Mouse (Mus musculus): ENCODE results near the gene Apoc2.

Gene Apoc2

DNA sequence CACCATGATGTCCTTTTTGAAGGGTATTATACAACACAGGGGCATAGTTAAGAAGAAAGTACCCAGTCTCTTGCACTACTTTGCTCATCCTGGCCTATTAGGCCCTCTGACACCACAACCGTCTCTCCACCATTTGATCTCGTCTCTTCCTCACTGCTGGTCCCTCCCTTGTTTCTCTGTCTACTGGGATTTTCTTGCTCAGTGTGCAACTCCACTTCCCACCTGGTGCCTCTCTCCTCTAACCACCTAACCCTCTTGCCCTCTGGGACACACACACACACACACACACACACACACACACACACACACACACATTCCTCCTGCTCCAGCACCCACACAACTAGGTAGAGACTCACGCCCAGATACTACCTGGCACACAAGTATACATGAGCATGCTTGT lies 1.2 kb upstream of the Apoc2 start:
- no peak for DNase-seq (ENCODE audit: low spot score in 2 of 2)

DNA sequence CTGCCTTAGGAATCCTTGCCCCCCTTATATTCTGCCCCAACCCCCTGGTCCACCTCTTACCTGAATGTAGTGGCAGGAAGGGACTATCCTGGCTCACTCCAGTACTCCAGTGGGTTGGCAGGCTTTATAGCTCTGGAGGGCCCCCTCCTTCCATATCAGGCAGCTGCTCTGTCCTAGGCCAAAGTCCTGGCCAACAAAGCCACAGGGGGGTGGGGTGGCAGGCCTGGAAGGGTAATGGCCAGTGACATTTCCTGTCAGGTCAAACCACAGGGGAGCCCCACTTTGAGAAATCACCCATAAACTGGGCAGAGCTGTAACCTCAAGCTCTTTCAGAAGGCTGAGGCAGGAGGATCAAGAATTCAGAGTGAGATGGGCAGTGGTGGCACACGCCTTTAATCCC lies 1.1 kb downstream of the Apoc2 start:
- no peak for DNase-seq (ENCODE audit: low spot score in 2 of 2)

DNA sequence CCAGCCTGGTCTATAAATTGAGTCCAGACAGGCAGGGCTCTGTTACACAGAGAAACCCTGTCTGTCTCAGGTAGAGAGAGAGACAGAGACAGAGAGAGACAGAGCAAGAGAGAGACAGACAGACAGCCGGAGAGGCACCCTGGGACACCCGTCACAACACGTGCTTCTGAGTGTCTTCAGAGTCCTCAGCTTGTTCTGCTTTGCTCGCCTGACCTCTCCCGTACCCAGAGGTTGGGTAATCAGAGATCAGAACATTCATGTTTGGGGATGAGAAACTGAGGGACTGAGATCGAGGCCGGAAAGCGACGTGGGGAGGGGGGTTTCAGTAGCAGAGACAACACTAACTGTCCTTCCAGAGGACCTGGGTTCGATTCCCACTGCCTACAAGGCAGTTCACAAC lies 1.9 kb downstream of the Apoc2 start:
- no peak for DNase-seq (ENCODE audit: low spot score in 2 of 2)

DNA sequence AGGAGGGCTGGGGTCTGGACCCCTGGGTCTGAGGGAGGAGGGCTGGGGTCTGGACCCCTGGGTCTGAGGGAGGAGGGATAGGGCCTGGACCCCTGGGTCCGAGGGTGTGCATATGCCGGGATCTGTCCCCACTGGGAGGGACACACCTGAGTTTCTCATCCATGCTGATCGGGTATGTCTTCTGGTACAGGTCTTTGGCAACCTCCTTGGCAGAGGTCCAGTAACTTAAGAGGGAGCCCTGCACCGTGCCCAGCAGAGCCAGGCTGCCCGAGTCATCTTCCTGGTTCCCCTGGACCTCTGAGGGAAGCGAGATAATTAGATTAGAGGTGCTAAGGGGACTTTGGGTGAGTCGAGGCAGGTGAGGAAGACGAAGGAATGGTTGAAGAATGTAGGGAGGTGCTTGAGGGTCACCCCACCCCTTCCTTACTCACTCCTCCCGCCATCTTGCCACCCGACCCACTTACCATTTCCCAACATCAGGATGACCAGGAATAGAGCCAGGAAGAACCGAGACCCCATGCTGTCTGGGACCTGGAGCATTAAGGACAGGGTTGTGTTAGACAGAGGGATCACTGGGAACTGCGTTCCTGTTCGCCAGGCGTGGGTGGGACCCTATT lies 4.5 kb downstream of the Apoc2 start:
- DNase-seq (ENCODE audit: low spot score in 2 of 2), result no peak

DNA sequence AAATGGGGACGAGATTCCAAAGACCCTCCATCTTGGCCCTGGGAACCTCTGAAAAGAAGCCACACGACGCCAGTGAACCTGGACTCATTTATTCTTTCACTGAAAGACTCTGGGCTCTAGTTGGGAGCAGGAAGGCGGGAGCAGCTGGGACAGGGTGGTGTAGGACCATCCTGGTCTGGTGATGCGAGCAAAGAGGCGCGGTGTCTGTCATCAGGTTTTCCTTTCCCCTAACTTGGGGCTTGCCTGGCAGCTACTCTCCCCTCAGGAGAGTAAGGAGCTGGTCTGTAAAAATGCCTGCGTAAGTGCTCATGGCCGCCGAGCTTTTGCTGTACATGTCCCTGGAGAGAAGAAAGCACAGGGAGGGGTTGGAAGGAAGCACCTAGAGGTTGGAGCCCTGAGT lies 6.2 kb downstream of the Apoc2 start:
- DNase-seq (ENCODE audit: low spot score in 2 of 2), result no peak

DNA sequence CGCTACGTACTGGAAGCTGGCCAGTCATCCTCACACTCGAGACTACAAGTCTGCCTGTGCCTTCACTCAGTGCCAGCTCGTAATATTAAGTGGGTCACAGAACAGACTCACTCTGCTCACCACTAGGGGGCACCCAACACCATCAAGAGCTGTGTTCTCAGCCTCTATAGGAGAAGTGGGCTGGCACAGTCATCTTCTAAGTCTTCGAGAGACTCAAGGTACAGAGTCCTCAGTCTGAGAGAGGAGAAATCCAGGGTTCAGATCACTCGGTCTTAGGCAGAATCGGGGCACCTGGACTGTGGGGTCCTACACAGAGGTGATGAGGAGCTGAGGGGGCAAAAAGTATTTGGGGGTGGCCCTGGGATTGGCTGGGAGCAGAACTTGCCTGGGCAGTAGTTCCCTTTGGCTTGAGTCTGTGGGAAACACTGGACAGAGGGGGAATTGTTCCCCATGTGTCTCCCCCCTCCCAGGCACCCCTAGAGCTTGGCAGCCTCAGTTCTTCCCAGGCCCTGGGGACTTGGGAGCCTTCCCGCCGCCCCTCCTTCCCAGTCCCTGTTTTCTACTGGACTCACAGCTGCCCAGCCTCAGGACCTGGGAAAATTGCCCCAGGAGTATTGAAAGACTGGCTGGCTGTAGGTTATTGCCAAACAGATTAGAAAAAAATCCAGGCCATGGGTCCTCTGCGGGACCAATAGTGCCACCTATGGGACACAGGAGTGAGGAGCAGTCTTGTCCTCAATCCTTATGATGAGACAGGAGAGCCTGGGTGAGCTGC lies 8.6 kb downstream of the Apoc2 start:
- DNase-seq (ENCODE audit: low spot score in 2 of 2), result peak; percentile 88 to 92

DNA sequence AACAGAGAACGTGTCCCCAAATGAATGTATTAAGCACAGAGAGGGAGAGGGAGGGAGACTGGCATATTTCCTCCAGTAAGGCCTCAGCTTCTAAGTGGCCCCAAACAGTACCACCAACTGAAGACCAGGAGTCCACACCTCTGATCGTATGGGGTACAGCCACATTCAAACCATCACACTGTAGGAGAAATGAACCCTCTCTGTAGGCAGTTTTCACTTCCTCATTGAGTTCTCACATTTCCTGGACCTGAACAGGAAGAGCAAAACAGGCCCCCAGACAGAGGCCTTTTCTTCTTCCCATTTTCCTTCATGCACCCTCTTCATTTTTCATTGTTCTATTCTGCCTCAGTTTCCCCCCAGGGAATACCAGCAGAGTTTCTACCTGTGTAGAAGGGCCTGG lies 10.3 kb downstream of the Apoc2 start:
- DNase-seq (ENCODE audit: low spot score in 2 of 2), result no peak

DNA sequence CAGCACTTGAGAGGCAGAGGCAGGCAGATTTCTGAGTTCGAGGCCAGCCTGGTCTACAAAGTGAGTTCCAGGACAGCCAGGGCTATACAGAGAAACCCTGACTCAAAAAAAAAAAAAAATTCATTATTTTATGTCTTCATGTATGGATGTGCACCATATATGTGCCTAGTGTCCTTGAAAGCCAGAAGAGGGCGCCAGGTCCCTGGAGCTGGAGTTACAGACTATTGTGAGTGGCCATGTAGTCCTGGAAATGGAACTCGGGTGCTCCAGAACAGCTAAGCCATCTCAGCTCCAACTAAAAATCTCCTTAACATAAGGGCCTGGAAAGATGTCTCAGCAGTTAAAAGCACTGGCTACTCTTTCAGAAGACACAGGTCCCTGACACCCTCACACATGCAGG lies 11.0 kb downstream of the Apoc2 start:
- DNase-seq (ENCODE audit: low spot score in 2 of 2), result no peak

DNA sequence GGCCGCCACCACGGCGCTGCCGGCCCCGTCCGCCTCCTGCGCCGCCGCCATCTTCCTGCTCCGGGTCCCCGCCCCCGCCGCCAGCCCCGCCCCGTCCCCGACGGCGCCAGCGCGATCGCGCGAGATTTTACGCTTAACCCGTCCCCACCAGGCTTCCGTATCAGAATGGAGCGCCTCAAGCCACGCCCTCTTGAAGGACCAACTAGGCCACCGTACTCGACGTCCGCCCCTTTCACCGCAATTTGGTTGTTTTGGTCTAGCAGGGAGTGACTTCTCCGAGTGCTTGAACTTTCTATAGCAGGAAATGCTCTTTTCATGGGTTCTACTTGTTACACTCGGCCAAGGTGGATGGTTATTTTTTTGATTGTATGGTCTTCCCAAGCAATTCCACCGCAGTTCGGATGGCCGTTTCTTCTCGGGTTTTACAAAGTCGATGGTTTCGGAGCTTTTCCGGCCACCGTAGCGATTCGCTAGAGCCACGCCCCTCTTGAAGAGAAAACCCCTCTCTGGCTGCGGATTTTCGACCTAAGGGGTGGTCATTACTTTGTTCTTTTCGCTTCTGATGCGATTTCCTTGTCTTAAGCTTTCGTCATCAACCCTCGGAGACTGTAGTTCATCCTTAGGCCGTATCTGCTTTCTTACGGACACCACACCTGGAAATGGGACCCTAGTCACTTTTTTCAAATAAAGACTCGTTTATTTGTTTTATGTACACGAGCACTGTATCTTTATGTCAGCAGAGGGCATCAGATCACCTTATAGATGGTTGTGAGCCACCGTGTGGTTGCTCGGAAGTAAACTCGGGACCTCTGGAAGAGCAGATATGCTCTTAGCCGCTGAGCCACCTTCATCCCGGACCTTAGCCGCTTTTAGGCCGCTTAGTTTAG lies 12.5 kb downstream of the Apoc2 start, which contains the start of gene Clptm1:
TSS of gene Clptm1 (minus strand) at position 79 of the 887 bp plus-strand sequence.
- DNase-seq (ENCODE audit: low spot score in 2 of 2), result peak; percentile 96 to 97

DNA sequence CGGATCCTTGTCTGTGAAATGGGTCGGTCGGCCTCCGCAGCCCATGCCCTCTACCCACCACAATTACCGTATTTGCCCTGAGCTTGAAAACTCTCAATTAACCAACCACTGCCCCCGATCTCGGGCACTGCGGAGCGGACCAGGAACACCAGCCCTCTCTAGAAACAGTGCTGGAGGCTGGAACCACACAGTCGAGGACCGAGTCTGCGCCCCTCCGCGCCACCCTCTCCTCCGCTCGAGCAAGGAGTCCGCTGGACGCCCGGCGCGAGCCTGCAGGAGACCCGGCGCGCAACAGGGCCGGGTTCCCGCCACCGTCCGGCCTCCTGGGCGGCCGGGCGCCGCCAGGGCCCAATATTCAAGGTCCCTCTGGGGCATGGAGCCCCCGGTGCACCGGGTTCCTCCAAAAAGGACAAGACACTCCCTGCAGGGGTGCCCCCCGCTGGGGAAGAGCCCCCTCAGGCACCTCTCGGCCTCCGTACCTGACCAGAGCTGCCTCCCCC lies 13.2 kb downstream of the Apoc2 start:
- DNase-seq (ENCODE audit: low spot score in 2 of 2), result no peak

DNA sequence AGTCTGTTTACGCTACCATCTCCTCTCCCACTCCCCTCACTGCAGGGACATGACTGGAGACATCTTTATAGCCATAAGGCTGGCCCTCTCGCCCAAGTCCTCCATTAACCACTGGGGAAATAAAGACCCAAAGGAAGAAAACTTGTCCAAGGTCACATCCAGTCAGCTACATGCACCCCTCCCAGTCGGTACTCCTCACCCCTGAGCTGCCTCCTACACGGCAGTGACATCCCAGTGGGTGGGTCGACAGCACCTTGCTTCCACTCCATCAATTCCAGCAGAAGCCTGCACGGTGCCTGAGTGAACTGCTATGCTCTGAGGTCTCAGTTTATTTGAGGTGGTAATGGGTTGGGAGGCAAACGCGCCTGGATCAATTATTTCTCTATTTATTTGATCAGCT lies 13.8 kb downstream of the Apoc2 start:
- DNase-seq (ENCODE audit: low spot score in 2 of 2), result no peak

DNA sequence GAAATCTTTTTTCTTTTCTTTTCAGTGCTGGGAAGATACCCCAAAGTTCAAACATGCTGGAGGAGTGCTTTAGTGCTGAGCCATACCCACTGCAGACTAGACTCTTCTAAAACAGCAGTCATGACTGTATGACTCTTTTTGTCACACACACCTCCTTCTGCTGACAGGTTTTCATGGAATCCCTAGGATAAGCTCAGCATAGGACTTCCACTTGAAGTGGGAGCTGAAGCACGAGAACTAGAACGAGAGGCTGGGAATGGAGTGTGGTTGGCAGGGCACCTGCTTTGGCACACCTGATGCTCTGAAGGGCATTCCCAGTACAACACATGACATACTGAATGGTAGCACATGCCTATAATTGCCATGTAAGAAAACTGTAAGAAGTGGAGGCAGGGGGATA lies 25.1 kb downstream of the Apoc2 start:
- no peak for DNase-seq (ENCODE audit: low spot score in 2 of 2)

DNA sequence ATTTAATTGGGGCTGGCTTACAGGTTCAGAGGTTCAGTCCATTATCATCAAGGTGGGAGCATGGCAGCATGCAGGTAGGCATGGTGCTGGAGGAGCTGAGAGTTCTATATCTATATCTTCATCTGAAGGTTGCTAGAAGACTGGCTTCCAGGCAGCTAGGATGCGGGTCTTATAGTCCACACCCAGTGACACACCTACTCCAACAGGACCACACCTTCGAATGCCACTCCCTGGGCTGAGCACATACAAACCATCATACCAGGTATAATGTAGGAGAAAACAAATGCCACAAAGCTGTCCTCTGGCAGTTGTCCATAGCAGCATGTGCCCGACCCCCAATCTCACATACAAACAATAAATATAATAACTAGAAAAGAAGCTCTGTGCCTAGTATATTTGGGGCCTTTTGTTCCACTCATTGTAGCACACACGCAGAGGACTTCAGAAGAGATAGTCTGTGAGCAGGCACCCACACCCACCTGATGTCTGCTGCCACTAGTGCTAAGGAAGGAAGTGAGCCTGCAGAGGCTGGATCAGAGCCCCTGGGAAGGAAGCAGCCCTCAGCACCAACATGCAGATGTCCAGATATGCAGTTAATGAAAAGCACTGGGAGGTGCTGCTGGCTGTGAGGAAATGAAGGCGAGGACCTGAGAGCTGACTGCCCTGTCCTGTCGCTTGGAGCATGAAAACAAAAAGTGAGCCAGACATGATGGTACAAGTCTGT lies 26.5 kb downstream of the Apoc2 start:
- DNase-seq (ENCODE audit: low spot score in 2 of 2), result no peak

DNA sequence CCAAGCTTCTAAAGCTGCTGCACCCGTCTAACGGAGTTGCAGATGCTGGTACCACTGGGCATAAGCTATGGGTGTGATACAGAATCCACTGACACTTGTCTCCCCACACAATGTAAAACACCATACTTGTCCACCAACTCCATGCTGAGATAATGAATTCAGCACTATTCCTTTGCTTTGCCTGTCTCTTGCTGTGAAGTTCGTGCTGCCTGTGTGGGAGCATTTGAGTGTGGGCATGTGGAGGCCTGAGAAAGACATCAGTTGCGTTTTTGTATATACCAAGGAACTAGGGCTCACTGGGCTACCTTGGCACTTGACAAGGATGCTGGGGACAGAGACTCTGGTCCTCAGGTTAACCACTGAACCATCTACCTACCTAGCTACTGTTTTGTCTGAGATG lies 36.5 kb downstream of the Apoc2 start:
- DNase-seq (ENCODE audit: low spot score in 2 of 2), result no peak

DNA sequence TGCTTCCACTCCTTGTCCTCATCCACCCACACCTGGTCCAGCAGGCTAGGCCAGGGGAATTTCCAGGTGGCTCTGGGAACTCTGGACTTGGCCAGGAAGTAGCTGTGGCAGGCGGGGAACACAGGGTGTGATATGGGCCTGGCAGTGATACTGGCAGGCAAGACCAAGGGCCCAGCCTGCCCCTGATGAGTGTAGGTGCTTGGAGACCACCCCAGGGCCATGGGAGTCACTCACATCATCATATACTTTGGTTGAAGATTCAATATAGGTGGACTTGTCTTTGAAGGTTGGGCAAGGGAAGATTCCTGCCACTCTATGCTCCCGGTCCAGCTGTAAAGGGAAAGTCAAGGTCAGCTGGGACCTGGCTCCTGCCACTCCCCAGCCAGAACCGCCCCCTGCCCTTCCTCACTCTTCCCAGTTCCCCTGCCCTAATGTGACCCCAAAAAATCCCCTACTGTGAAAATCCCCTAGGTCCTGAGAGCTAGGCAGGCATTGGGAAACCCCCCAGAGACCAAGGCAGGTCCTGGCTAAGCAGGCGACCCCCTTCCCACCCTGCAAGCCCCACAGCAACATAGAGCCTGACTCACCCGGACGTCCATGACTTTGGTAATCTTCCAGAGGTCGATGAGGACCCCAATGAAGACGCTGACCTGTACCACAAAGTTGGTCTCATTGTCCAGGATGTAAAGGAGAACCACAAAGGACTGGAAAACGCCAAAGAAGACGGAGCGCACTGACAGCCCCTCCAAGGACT lies 42.5 kb downstream of the Apoc2 start:
- DNase-seq (ENCODE audit: low spot score in 2 of 2), result no peak

DNA sequence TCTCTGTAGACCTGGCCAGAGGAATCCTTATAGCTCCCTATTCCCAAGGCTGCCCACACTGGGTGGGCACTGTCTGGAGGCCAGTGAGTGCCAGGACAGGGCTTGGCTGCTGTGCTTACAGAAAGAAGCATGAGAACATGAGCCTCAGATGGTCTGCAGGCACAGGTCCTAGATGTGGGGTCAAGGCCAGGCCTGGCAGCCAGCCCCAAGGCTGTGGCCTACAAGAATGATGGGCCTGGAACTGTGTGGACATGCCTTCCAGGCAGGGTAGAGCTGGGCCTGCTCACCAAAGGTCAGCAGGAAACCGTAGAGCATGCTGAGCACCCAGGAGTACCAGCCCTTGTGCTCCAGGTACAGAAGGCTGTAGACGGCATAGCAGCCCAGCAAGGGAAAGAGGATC lies 43.1 kb downstream of the Apoc2 start:
- no peak for DNase-seq (ENCODE audit: low spot score in 2 of 2)

DNA sequence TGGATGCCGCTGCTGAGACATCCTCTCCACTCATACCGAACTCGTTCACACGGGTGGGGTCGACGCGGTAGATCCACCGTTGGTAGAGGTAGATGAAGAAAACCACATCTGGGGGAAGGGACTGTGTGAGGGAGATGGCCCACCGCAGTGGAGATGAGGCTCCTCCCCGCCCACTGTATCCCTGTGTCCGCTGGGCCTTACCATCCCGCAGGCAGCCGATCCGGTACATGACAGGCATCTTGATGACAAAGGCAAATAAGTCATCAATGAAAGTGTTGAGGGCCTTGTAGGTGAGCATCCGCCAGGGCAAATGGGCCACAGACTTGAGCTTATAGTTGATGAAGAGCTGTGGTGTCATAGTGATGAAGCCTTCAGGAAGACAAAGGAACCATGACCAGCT lies 43.9 kb downstream of the Apoc2 start:
- no peak for DNase-seq (ENCODE audit: low spot score in 2 of 2)

DNA sequence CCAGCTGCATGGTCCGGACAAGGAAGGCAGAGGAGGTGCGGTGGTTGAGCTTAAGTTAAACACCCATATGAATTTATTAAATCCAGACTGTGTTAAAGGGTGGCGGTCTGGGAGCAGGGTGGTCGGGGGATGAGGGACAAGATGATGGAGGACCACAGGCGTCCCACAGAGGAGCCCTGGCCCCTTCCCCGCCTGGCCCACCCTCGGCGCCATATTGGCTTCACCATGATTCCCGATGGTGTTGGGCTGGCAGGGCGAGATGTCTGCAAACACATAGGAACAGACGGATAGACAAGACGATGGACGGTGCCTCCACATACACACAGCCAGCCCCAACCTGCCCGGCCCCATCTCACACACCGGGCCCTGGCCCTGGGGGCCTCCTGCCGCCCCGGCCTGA lies 44.5 kb downstream of the Apoc2 start:
- no peak for DNase-seq (ENCODE audit: low spot score in 2 of 2)

DNA sequence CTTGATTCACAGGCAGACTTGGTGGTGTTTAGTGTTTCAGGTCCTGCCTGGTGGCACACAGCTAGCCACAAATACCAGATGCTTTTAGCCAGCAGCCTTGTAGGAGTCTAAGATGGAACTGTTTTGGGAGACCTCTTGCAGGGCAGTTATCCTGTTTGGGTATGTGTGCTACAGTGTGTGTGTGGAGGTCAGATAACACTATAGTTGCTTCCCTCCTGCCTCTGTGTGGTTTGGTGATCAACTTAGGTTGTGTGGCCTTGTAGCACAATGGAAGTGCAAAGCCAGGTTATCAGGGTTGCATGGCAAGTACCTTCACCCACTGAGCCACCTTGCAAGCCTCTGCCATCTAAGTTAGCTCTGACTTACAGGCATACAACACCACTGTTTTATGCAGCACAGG lies 45.0 kb downstream of the Apoc2 start:
- DNase-seq (ENCODE audit: low spot score in 2 of 2), result no peak

DNA sequence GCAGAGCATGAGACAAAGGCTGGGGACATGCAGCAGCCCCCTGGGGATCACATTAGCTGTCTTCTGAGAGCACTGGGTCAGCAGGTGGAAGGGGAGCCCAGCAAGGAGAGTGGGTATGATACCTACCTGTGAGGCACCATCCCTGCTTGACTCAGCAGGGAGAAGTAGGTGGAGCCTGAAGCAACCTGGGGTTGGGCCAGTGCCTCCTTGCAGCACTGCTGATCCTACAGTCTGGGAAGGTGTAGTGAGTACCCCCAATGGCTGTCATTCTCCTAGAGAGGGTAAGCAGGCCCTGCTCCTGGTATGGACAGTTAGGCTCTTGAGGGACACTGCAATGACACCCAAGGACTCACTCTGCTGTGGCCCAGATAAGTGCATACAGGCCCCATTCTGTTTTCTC lies 45.5 kb downstream of the Apoc2 start:
- DNase-seq (ENCODE audit: low spot score in 2 of 2), result no peak

DNA sequence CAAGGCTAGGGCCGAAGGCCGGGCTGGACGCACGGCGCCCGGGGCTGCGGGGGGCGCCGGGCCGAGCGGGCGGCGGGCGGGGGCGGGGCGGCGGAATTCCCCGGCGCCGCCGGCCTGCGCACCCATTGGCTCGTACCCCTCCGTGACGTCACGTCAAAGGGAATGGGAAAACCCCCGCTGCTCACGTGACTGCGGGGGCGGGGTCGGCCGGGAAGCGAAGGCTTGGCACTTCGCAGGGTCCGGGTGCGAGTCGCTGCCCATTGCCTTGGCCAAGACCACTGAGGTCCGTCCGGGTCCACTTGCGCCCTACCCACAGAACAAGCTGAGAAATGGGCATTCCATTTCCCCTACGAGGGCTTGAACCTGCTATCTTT lies 48.4 kb downstream of the Apoc2 start, which contains the start of gene Relb:
TSS of gene Relb (minus strand) at position 78 of the 374 bp plus-strand sequence.
- DNase-seq (ENCODE audit: low spot score in 2 of 2), result peak; percentile 74 to 85
